Mouse (Mus musculus) bone marrow macrophage, adult 2 months (primary cell): ENCODE results near the gene Trpc2.

Source experiments
- CTCF ChIP-seq: IDR thresholded peaks from 2 replicates; pipeline ENCODE4 v1.5.1; 2012; ENCODE audit warnings: low read depth, mild to moderate bottlenecking, low read length, moderate library complexity
- POLR2A ChIP-seq: IDR thresholded peaks from 2 replicates; pipeline ENCODE4 v1.6.1; 2012; ENCODE audit warnings: mild to moderate bottlenecking, low read depth, low read length, borderline replicate concordance

DNA sequence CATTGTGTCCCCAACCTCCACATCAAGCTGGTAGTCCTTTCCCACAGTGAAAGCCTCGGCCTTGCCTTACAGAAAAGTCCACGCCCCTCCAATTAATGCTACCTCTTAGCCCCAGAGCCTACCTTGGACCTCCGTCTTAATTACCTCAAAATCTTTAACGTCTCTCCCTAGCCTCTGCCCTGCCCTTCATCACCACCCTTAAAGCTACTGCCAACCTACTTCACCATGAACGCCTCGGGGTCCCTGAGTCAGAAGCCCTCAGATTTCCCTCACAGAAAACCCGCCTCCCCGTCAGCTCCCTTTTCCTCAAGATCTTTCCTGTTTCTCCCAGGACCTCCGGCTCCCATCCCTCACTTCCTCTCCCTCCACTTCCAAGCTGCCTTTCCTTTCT is 18.3 kb upstream of the Trpc2 start:
- no peak for TF ChIP-seq CTCF
- 0 out of 2 replicates have a peak, but pooled peaks have one; percentile 33 for TF ChIP-seq POLR2A
